Mouse (Mus musculus): ENCODE data around the gene Fto. TPM values are rescaled to one million over a fixed set of nuclear protein-coding genes. Genes with fewer than 3 reads are reported as not detected.

Fto gene
- polyA plus RNA-seq, 1 experiment from 2014 or later: 109 TPM

DNA sequence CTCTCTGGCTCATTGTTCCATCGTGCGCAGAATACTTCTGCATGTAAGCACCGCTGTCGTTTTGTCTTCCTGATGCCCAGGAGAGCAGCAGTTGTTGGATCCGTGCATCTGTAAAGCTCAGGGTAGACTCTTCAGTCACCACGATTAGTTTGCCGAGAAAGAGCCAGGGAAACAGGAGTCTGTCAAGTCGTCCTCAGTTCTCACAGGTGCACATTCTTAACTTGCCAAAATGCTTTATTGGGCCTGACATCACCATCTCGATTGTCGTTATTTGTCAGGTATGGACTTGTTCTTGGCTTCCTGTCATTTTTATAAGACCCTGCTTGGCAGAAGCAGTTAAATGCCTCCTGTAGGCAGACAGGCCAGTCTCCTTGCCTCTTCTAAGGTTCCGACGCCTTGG is 96.7 kb downstream of the Fto start:
- H3K4me2 ChIP-seq (replicated peaks): no peak overlapping the region
- H3K27ac ChIP-seq: no peak overlapping the region
- no peak for ATAC-seq (ENCODE audit: low FRiP score, low read depth)
- H3K4me1 ChIP-seq: no peaks in the 10 kb centered on the region
- H3K9me3 ChIP-seq: no peaks in the 10 kb centered on the region
- WGBS: 89% methylated on average over 12 of the region's 12 CpGs
- H3K4me3 ChIP-seq: no peak overlapping the region
- no peak overlapping the region for H3K9ac ChIP-seq
- H3K36me3 ChIP-seq: peaks cover 9% of the 10 kb centered on the region
- H3K27me3 ChIP-seq (replicated peaks): no peaks in the 10 kb centered on the region

DNA sequence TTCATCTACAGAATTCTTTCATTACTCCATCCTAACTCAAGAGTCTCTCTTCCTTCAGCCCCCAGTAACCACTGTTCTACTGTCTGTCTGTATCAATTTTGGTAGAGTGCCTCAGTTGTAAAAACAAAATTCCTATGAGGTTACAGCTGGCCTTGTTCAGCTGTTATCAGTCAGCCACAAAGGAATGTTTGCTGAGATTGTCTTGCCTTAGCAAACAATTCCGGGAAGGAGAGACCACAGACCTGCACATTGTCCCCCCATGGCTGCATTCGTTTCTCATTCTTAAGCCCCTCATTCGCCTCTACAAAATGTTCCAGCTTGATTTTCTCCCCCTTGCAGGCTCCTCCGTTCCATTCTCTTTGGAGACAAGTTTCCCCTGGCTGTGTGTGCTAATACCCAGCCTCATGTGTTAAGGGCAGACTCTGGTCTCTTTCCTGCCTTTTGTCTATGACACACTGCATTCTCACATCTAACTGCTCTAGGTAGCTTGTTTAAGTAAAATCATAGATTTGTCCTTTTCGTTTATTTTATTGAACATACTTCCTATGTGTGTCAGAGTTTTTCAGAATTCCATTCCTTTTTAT is 111.3 kb downstream of the Fto start:
- Histone ChIP-seq H3K4me2 (replicated peaks) (no peak overlapping the region), H3K27me3 (replicated peaks) (no peaks in the 10 kb centered on the region), H3K4me3 (no peak overlapping the region), H3K4me1 (no peaks in the 10 kb centered on the region), H3K27ac (no peak overlapping the region), H3K9me3 (no peaks in the 10 kb centered on the region), H3K9ac (no peak overlapping the region), H3K36me3 (no peaks in the 10 kb centered on the region)
- ATAC-seq (ENCODE audit: low FRiP score, low read depth): no peak
- 94% methylated on average over 5 of the region's 5 CpGs for WGBS

DNA sequence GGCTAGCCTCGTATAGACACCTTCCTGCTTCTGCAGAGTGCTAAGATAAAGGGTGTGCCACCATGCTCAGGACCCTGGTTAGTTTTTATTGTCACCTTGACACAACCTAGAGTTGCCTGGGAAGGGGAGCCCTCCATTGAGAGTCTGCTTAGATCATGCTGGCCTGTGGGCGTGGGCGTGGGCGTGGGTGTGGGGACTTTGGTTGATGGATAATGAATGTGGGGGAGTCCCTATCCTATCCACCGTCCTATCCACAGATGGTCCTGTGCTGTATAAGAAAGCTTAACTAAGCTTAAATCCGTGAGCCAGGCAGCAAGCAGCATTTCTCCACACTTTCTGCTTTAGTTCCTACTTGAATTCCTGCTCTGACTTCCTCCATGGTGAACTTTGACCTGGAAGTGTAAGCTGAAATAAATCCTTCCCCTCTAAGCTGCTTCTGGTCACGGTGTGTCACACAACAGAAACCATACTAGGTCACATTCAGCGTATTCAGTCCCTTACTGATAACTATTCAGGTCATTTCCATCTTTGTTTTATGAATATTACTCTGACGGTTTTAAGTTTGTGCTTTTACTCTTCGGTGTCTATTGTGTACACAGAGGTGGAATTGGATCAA is 112.0 kb downstream of the Fto start:
- no peak overlapping the region for H3K27ac ChIP-seq
- no peak overlapping the region for H3K4me2 ChIP-seq (replicated peaks)
- H3K4me3 ChIP-seq: no peak overlapping the region
- no peak overlapping the region for H3K9ac ChIP-seq
- no peaks in the 10 kb centered on the region for H3K27me3 ChIP-seq (replicated peaks)
- no peaks in the 10 kb centered on the region for H3K4me1 ChIP-seq
- no peak for ATAC-seq (ENCODE audit: low FRiP score, low read depth)
- H3K36me3 ChIP-seq: no peaks in the 10 kb centered on the region
- H3K9me3 ChIP-seq: no peaks in the 10 kb centered on the region
- 87% methylated on average over 10 of the region's 10 CpGs for WGBS

DNA sequence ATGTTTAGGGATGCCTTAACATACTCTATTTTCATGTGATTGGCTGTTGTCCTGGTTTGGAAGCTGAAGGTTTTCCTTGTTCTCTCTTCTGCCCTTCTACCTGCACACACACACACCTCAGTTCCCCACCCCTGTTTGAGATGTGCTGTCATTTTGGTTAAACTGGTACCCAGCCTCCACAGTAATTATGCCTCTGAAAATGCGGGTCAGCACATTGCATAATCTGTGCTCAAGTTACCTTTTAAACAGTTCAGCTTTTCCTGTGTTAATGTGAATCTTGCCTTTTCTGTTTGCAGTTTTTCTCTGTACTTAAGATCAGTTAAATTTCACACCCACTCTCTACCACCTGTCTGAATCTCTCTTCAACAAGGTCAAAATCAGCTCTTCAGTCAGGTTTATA is 113.2 kb downstream of the Fto start:
- Histone ChIP-seq H3K4me2 (replicated peaks) (no peak overlapping the region), H3K36me3 (no peaks in the 10 kb centered on the region), H3K27me3 (replicated peaks) (no peaks in the 10 kb centered on the region), H3K9me3 (no peaks in the 10 kb centered on the region), H3K9ac (no peak overlapping the region), H3K4me3 (no peak overlapping the region), H3K27ac (no peak overlapping the region), H3K4me1 (no peaks in the 10 kb centered on the region)
- ATAC-seq (ENCODE audit: low FRiP score, low read depth): no peak
- WGBS: 87% methylated on average over 1 of the region's 1 CpGs

DNA sequence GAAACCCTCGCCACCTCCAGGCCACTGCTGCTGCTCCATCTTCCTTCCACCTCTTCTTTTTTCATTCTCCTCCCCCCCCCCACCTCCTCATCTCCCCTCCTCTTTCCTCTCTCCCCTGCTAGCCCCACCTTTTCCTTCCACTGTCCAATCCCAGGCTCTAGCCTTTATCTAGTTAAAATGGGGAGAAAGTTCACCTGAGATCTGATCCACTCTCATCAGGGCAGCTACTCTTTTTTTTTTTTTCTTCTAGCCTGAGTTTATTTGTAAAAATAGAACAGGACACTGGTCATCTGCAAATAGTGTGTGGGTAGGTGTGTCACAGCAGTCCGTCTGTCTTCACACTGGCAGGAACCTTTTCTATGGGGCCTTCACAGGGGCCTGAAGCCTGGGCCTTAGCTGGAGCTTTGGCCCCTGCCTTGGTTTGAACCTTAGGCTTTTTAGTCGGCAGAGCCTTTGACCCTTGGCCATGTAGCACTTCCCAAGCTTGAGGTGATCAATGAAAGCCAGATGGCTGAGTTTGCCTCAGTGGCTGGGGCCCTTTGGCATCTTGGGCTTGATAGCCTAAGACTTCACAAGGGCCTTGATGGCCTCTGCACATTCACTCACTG is 117.1 kb downstream of the Fto start:
- H3K4me3 ChIP-seq: no peak overlapping the region

DNA sequence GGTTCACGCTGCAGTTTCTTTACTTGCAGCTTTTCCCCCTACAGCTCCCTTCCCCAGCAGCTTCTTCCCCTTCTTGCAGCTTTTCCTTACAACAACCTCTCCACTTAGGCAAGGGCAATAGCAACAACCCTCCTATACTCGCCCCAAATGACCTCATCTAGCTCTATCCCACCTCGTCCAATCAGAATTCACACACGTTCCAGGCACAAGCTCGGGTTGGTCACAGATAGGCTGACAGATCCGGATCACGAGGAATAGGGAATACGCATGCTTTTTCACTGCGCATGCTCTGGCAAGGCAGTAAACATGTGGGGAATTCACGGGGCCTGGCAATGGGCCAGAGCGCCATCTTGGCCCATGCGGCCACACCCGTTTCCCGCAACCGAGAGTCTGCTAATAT is 122.7 kb downstream of the Fto start:
- ATAC-seq (ENCODE audit: low FRiP score, low read depth): no peak
- 97% methylated on average over 15 of the region's 15 CpGs for WGBS
- H3K27me3 ChIP-seq (replicated peaks): no peaks in the 10 kb centered on the region
- H3K36me3 ChIP-seq: 0 out of 2 replicates have a peak, but pooled peaks cover 4% of the 10 kb centered on the region
- no peak overlapping the region for H3K9ac ChIP-seq
- H3K4me1 ChIP-seq: no peaks in the 10 kb centered on the region
- H3K4me2 ChIP-seq (replicated peaks): no peak overlapping the region
- H3K4me3 ChIP-seq: no peak overlapping the region
- H3K9me3 ChIP-seq: peaks cover 3% of the 10 kb centered on the region; the same call in 1 of the 2 replicates
- no peak overlapping the region for H3K27ac ChIP-seq

More for the DNA sequence above, 117.1 kb downstream of the Fto start:
- ATAC-seq (ENCODE audit: low FRiP score, low read depth): no peak
- Histone ChIP-seq H3K4me1 (no peaks in the 10 kb centered on the region), H3K9ac (no peak overlapping the region), H3K27me3 (replicated peaks) (no peaks in the 10 kb centered on the region), H3K27ac (no peak overlapping the region), H3K9me3 (no peaks in the 10 kb centered on the region), H3K36me3 (no peaks in the 10 kb centered on the region), H3K4me2 (replicated peaks) (no peak overlapping the region)
- 95% methylated on average over 3 of the region's 3 CpGs for WGBS

DNA sequence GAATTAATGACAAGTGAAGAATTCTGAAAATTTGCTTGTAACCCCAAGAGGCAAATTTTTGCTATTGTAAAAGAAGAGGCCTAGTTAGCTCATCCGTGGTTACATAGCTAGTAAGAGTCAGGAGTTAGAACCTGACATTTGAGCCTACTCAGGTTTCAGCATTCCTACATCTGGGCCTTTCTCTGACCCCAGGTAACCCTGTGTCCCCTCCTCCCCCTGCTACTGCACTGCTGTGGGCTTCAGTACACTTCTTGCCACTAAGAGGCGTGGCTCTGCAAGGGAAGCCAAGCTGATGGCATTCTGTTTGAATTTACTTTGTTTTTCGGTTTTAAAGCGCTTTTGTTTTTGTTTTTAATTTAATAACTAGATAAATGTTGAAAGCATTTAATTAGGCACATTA is 130.6 kb downstream of the Fto start:
- H3K27ac ChIP-seq: no peak overlapping the region
- no peak overlapping the region for H3K4me3 ChIP-seq
- ATAC-seq (ENCODE audit: low FRiP score, low read depth): no peak
- H3K9me3 ChIP-seq: no peaks in the 10 kb centered on the region
- 71% methylated on average over 4 of the region's 4 CpGs for WGBS
- H3K27me3 ChIP-seq (replicated peaks): no peaks in the 10 kb centered on the region
- H3K36me3 ChIP-seq: no peaks in the 10 kb centered on the region
- no peak overlapping the region for H3K4me2 ChIP-seq (replicated peaks)
- peaks cover 16% of the 10 kb centered on the region for H3K4me1 ChIP-seq
- no peak overlapping the region for H3K9ac ChIP-seq

DNA sequence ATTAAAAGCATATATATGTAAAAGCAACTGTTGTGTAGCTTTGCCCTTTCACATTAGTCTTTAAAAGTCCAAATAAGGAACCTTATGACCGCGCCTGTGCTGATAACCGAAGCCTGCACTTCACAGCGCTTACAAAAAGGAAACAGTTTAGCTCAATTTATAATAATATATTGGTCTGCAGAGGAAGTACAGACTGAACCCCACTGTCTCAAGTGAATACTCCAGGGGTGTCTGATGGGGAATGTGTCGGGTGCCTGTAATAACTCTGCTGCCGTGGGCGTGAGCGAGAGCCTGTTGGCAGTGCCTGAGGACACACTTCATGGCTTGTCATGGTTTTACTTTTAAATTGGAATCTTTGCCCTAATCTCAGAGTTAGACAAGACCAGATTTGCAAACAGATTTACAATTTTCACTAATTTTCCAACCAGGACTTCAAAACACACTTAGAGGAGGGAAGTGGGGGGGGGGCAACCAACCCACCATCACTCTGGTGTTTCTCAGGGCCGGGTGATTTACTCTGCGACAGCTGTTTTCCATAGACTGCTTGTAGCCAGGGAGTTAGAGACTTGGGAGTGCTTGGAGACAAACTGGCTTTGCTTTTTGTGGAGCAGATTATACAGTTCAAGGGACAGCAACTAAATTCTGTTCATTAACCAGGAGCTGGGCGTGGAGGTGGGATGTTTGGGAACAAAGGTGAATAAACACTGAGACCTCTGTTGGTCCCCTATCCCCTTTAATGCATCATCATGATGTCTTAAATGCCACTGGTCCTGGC is 131.5 kb downstream of the Fto start:
- no peaks in the 10 kb centered on the region for H3K27me3 ChIP-seq (replicated peaks)
- H3K4me2 ChIP-seq (replicated peaks): no peak overlapping the region
- WGBS: 67% methylated on average over 11 of the region's 11 CpGs
- no peak overlapping the region for H3K4me3 ChIP-seq
- no peak for ATAC-seq (ENCODE audit: low FRiP score, low read depth)
- no peaks in the 10 kb centered on the region for H3K9me3 ChIP-seq
- H3K4me1 ChIP-seq: peaks cover 16% of the 10 kb centered on the region
- H3K27ac ChIP-seq: no peak overlapping the region
- no peaks in the 10 kb centered on the region for H3K36me3 ChIP-seq
- H3K9ac ChIP-seq: no peak overlapping the region

DNA sequence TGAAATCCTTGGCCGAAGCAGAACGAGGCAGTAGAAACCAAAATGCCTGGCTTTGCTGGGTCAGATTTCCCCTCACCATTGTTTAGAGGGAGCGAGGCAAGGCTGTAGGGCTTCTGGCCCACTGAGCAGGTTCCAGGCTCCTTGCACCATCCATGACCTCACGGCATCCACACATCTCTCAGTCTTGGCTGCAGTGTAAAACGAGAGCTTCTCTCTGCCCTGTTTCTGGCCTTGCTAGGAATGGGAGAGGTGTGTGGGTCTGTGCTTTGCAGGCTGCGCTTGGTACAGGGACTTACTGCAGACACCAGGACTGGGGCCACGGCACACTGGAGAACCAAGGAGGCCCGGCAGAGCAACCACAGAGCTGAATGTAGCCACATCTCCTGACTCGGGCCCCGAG is 132.2 kb downstream of the Fto start:
- Histone ChIP-seq H3K36me3 (no peaks in the 10 kb centered on the region), H3K4me2 (replicated peaks) (no peak overlapping the region), H3K4me3 (no peak overlapping the region), H3K9ac (no peak overlapping the region), H3K9me3 (no peaks in the 10 kb centered on the region), H3K4me1 (peaks cover 16% of the 10 kb centered on the region), H3K27me3 (replicated peaks) (no peaks in the 10 kb centered on the region), H3K27ac (no peak overlapping the region)
- ATAC-seq (ENCODE audit: low FRiP score, low read depth): no peak
- 77% methylated on average over 10 of the region's 10 CpGs for WGBS

- Histone ChIP-seq H3K4me1 (peaks cover 16% of the 10 kb centered on the region), H3K9ac (no peak overlapping the region), H3K4me3 (no peak overlapping the region), H3K27ac (no peak overlapping the region), H3K9me3 (no peaks in the 10 kb centered on the region), H3K36me3 (no peaks in the 10 kb centered on the region), H3K27me3 (replicated peaks) (no peaks in the 10 kb centered on the region), H3K4me2 (replicated peaks) (no peak overlapping the region)
- 83% methylated on average over 5 of the region's 5 CpGs for WGBS
- no peak for ATAC-seq (ENCODE audit: low FRiP score, low read depth)
Measured at GRCm38 (mm10) chr8:91446008-91446407, 132.7 kb downstream of the Fto start.

GRCm38 (mm10) chr8:91448667-91449329 is 135.5 kb downstream of the Fto start:
- 91% methylated on average over 7 of the region's 7 CpGs for WGBS
- H3K27ac ChIP-seq: no peak overlapping the region
- H3K27me3 ChIP-seq (replicated peaks): no peaks in the 10 kb centered on the region
- no peak overlapping the region for H3K9ac ChIP-seq
- H3K4me1 ChIP-seq: peaks cover 16% of the 10 kb centered on the region
- no peak for ATAC-seq (ENCODE audit: low FRiP score, low read depth)
- H3K36me3 ChIP-seq: no peaks in the 10 kb centered on the region
- H3K4me2 ChIP-seq (replicated peaks): no peak overlapping the region
- no peaks in the 10 kb centered on the region for H3K9me3 ChIP-seq
- H3K4me3 ChIP-seq: no peak overlapping the region

DNA sequence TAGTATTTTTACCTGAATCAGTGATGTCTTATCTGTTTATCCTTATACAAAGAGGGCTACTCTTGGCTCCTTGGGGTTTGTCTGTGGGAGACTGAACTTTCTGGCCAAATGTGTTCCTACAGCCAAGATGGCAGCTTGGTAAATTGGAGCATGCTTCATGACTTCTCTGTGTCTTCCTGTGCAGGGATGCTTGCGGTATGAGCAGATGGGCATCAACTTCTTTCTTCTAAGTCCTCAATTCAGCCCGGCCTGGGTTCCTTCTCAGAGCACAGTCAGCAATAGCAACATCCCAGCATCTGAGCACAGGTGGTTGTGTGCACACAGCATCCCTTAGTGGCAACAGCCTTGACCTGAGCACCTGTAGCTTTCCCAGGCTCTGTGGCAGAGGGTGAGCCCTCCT is 141.6 kb downstream of the Fto start:
- H3K9ac ChIP-seq: no peak overlapping the region
- ATAC-seq (ENCODE audit: low FRiP score, low read depth): no peak
- H3K4me3 ChIP-seq: no peak overlapping the region
- no peaks in the 10 kb centered on the region for H3K9me3 ChIP-seq
- no peaks in the 10 kb centered on the region for H3K4me1 ChIP-seq
- H3K27ac ChIP-seq: no peak overlapping the region
- no peak overlapping the region for H3K4me2 ChIP-seq (replicated peaks)
- WGBS: 95% methylated on average over 2 of the region's 2 CpGs
- no peaks in the 10 kb centered on the region for H3K27me3 ChIP-seq (replicated peaks)
- no peaks in the 10 kb centered on the region for H3K36me3 ChIP-seq

Data from neural tube, embryonic 12.5 days (tissue).